Mouse (Mus musculus): ENCODE measurements around the gene Cdh9.

Gene Cdh9

DNA sequence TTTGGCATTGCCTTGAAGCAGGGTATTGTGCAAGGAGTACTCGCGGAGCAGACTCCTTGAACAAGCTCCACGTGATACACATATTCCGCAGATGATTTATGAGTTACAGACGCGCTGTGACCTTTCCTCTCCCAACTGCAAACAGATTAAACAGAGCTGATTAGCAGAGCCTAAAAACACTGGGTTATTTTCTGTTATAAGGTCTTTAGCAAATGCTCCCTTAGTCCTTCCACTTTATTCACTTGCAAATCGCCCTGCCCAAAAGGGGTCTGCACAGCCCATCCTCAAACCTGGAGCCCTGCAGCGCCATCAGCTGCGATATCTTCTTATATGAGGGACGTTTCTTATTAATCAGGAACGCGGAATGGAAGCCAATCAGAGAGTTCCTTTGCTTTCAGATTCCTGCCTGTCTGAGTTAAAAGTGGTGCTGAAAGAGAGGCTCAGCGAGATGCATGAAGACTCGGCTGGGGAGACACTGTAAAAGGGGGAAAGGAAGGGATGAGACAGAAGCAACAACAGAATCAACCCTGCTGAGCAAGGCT, at the start of gene Cdh9:
Gene Cdh9 (plus strand): TSS at position 287 of the 542 bp plus-strand sequence.
- no peak for DNase-seq (ENCODE audit: low spot score)

DNA sequence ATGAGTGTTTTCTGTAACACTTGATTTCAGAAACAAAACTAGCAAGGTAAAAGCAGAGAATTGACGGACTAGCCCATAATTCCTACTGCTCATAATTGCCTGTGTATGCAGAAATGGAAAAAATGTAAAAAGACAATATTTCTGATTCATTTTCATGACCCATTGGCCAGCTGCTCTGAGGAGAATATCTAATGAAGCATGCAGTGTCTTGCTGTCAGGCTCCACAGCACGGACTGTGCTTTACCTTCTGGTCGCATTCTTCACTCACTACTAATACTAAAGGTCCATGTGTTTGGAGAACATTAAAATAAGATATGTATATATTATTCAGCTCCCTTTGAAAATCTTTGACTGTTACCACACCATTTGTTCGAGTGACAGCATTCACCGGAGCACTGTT, 49.5 kb upstream of the Cdh9 start:
- no peak for DNase-seq (ENCODE audit: low spot score)

DNA sequence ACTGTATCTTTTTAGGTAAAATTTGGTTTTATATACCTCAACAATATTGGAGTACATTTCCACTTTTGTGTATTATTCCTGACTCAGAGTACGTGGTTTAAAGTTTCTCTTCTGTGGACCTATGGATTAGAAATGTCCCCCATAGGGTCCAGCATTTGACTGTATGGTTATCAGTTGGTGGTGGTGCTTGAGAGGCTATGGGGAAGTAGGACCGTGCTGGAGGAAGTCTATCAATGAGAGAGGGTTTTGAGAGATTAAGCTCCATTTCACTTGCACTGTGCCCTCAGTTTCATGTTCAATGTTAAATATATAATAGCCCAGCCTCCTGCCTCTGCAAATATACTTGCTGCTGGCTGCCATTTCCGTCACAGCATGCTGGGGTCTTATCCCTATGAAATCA, 28.7 kb upstream of the Cdh9 start:
- DNase-seq (ENCODE audit: low spot score), result no peak

GRCm38 (mm10) chr15:16702340-16702739, 26.2 kb upstream of the Cdh9 start:
- DNase-seq (ENCODE audit: low spot score), result no peak

DNA sequence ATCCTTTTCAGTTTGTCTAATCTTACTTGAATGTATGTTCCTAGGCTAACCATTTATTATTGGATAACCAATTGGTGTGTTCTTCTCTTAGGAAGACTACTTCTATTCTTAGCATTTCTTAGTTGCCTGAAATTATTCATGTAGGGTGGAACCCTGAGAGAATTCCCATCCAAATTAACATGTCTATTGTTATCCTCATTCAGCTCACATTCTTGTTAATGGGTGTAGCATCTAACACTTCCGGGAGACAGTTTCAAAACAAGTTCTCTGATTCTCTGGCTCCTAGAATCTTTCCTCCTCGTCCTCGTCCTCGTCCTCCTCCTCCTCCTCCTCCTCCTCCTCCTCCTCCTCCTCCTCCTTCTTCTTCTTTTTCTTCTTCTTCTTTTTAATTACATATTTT, 10.5 kb downstream of the Cdh9 start:
- DNase-seq (ENCODE audit: low spot score), result no peak

- DNase-seq (ENCODE audit: low spot score), result no peak
Observed at GRCm38 (mm10) chr15:16746672-16747071, 18.1 kb downstream of the Cdh9 start.

DNA sequence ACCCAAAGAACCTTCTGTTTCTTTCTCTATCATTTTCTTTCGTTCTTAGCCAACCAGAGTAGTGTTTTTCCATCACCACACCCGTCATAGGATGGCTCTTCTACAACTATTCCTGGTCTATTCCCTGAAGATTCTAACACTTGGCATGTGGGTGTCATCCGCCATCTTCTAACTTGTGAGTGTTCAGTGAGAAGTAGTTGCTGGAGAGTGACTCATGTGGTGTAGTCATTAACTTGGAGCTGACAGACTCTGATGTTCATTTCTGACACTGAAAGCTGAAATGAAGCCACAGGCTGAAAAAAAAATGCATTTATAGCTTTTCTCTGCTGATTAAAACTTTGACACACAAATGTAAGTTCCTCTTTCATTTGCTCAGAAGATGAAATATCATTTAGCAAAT, 34.7 kb downstream of the Cdh9 start:
- no peak for DNase-seq (ENCODE audit: low spot score)

DNA sequence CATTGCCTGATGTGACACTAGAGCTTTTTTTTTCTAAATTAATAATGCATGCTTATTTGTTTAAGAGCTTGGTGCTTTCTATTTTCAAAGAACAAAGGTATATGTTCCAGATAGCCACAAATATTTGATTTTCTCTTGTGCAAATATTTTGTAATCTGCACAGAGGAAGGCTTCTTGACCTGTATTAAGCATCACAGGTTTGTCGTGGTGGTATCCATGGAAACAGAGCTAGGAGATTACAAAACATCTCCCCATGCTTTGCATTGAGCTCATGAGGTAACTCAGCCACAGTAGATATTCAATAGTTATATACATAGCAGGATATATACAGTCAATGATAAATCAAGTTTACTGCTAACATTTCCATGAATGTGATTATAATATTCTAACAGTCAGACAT, 56.0 kb downstream of the Cdh9 start:
- no peak for DNase-seq (ENCODE audit: low spot score)

- DNase-seq (ENCODE audit: low spot score), result no peak
Observed at GRCm38 (mm10) chr15:16792857-16793256, 64.3 kb downstream of the Cdh9 start.

DNA sequence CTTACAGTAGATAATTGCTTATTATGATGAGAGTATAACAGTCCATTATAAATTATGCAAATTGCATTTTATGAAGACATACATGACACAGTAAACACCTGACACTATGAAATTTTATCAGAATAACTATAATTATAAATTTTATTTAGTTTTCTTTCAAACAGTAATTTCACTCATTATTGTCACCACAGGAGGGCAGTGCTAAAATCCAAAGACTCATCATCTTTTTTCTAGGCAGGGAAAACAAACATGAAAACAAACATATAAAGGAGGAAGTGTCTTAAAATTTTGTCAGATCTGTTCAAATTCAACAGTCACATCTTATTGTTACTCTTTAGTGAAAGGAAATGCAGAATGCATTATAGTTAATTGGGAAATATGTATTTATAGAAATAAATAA, 72.7 kb downstream of the Cdh9 start:
- no peak for DNase-seq (ENCODE audit: low spot score)

- no peak for DNase-seq (ENCODE audit: low spot score)
Observed at GRCm38 (mm10) chr15:16810787-16811186, 82.2 kb downstream of the Cdh9 start.

DNA sequence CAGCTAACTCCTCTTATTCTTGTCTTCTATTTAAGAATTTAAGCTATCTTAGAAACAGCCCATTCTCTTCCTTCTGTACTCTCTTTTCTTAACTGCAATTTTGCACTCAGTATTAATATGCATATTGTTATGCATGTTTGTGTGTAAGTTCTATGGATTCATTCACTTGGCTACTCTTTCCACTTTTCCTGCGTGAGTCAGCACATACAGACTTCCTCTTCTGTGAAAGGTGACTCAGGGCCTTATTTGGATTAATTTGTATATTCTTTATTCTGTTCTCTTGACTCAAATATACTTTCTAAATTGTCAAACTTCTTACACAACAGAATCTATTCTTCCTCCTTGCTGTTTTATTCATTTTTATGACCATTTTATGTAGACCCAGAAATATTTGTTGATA, 85.5 kb downstream of the Cdh9 start:
- no peak for DNase-seq (ENCODE audit: low spot score)

GRCm38 (mm10) chr15:16834761-16835160, 106.2 kb downstream of the Cdh9 start:
- no peak for DNase-seq (ENCODE audit: low spot score)

- no peak for DNase-seq (ENCODE audit: low spot score)
Observed at GRCm38 (mm10) chr15:16882542-16882941, 154.0 kb downstream of the Cdh9 start.

DNA sequence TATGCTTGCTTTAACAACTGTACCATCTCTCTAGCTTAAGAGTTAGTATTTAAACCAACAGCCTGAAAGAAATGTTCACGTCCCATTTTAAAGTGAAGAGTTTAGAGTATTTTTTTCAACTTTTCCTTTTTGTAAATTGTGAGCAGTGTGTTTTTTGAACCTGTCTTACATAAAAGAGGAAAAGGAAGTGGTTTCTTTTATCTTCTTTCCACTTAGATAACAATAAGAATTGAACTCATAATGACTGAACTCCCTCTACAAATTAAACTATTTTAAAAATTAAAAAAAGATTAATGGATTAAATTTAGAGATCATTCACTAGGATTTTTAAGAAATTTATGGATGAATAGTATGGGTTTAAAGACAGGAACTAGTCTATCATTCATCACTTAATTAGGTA, 168.1 kb downstream of the Cdh9 start:
- no peak for DNase-seq (ENCODE audit: low spot score)
